ENCODE assay signal across 28 mouse cellular contexts in the genomic region with DNA sequence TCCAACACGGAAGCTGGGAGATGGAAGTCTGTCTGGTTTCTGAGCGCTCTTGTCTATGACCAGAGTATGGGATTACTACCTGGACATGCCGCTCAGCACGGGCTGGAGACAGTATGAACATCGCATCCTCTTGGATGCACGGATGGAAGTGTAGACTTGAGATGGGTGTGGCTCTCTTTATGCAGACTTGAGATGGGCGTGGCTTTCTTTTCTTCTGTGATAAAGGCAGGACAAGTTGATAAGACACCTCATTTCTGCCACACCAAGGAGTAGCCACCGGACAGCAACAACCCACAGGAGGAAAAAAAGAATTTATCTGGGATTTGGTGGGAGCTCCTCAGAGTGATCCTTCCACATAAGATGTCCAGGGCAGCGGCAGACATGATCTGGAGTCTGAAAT.
"Had no signal": no experiment of that assay in that cellular context is flagged by ENCODE, and none has a peak within 500 bp of the region (broad histone marks: within the 10 kb centered on the region; RNA-seq: fewer than 3 reads in every experiment).

No protein-coding gene starts in this region.

- H3K4me1 ChIP-seq: embryonic facial prominence, embryonic 13.5 days; embryonic facial prominence, embryonic 15.5 days; forebrain, embryonic 12.5 days; forebrain, embryonic 13.5 days; forebrain, embryonic 15.5 days had no signal

- H3K27ac ChIP-seq: embryonic facial prominence, embryonic 10.5 days; embryonic facial prominence, embryonic 12.5 days; embryonic facial prominence, embryonic 13.5 days; embryonic facial prominence, embryonic 15.5 days; forebrain, embryonic 10.5 days; forebrain, embryonic 12.5 days; forebrain, embryonic 13.5 days; forebrain, embryonic 15.5 days; gastrocnemius, adult 2 months; heart, adult 2 months had no signal

- H3K9me3 ChIP-seq: embryonic facial prominence, embryonic 10.5 days; embryonic facial prominence, embryonic 12.5 days; embryonic facial prominence, embryonic 13.5 days; embryonic facial prominence, embryonic 15.5 days; forebrain, embryonic 10.5 days; forebrain, embryonic 12.5 days; forebrain, embryonic 13.5 days; forebrain, embryonic 15.5 days; heart, embryonic 10.5 days had no signal

- DNase-seq: cerebellum, adult 9-11 months; cerebellum, postnatal 10 days; cerebellum, postnatal 14 days; cerebellum, postnatal 25 days; cerebellum, postnatal 36 days; embryo, embryonic 11 days; forebrain, postnatal 0 days; gastrocnemius, adult 2 months; gastrocnemius, postnatal 10 days; gastrocnemius, postnatal 14 days; gastrocnemius, postnatal 25 days; gastrocnemius, postnatal 36 days; heart, adult 11 months; heart, adult 18-20 months; heart, adult 2 months had no signal

- H3K27me3 ChIP-seq: embryonic facial prominence, embryonic 12.5 days; embryonic facial prominence, embryonic 13.5 days; embryonic facial prominence, embryonic 15.5 days; forebrain, embryonic 12.5 days; forebrain, embryonic 13.5 days; forebrain, embryonic 15.5 days had no signal

- H3K4me2 ChIP-seq: embryonic facial prominence, embryonic 12.5 days; embryonic facial prominence, embryonic 13.5 days; embryonic facial prominence, embryonic 15.5 days; forebrain, embryonic 12.5 days; forebrain, embryonic 13.5 days; forebrain, embryonic 15.5 days; heart, embryonic 11.5 days had no signal

- ATAC-seq: forebrain, embryonic 13.5 days; forebrain, embryonic 14.5 days; forebrain, embryonic 15.5 days; forebrain, embryonic 16.5 days; forebrain, postnatal 0 days had no signal

- H3K4me3 ChIP-seq: embryonic facial prominence, embryonic 10.5 days; embryonic facial prominence, embryonic 12.5 days; embryonic facial prominence, embryonic 13.5 days; embryonic facial prominence, embryonic 15.5 days; erythroblast, embryonic 14.5 days; forebrain, embryonic 10.5 days; forebrain, embryonic 12.5 days; forebrain, embryonic 13.5 days; forebrain, embryonic 15.5 days; gastrocnemius, adult 2 months; heart, adult 2 months; heart, embryonic 10.5 days had no signal

- H3K36me3 ChIP-seq: embryonic facial prominence, embryonic 10.5 days; embryonic facial prominence, embryonic 12.5 days; embryonic facial prominence, embryonic 13.5 days; embryonic facial prominence, embryonic 15.5 days; forebrain, embryonic 10.5 days; forebrain, embryonic 12.5 days; forebrain, embryonic 15.5 days; heart, embryonic 10.5 days had no signal

- H3K9ac ChIP-seq: embryonic facial prominence, embryonic 12.5 days; embryonic facial prominence, embryonic 13.5 days; embryonic facial prominence, embryonic 15.5 days; forebrain, embryonic 12.5 days; forebrain, embryonic 13.5 days; forebrain, embryonic 15.5 days; forebrain, postnatal 0 days had no signal
